Mouse (Mus musculus): ENCODE measurements around the gene Tanc2.

The Tanc2 gene

DNA sequence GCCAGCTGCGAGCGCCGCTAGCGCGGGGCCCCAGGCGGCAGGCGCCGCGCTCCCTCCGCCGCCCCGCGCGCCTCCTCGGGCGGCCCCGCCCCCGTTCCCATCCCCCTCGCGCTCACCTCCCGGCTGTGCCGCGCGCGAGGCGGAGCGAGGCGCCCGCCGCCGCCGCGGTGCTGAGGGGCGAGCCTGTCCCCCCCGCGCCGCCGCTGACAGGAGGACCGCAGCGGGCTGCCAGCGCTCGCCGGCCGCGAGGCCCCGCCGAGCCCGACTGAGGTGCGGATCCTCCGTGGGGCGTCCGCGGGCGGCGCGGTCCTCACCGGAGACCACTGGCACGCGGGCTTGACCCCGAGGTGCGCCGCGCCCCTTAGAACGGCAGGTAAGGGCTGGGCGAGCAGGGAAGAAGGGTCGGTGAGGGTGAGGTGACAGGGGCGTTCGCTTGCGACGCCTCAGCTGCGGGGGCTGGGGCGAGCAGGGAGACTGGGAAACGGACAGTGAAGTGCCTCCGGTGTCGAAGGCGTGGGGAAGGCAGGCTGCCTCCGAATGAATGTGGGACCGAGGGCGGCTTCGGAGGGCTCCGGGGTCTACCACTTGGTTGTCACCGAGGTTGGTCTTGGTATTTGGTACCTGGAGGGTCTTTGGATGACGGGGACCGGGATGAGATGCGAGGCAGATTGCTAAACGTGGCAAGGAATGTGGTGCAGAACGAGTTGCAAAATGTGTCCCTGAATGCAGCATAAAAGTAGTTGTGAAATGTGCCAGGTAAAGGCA, at the start of gene Tanc2:
Tanc2 (plus strand) TSS at position 110 of the 765 bp plus-strand sequence.
- DNase-seq (ENCODE audit: low read depth), result peak; percentile 21

DNA sequence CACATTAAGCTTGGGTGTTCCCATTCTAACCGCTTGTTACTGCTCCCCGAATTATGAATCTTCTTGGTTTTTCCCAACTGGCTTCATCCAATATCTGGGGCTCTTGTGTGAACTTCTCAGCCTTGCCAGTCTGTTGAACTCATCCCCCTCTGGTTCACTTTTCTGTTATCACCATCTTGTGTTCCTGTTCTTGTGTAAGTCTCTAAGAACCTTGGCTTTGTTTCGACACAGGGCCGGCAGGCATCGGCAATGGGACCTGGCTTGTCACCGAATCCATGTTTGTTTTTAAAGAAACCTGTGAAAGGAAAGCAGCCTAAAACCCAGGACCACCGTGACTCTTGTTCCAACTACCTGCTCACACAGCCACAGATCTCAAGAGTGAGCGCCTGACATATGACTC, 49.0 kb upstream of the Tanc2 start:
- DNase-seq (ENCODE audit: low read depth), result no peak

DNA sequence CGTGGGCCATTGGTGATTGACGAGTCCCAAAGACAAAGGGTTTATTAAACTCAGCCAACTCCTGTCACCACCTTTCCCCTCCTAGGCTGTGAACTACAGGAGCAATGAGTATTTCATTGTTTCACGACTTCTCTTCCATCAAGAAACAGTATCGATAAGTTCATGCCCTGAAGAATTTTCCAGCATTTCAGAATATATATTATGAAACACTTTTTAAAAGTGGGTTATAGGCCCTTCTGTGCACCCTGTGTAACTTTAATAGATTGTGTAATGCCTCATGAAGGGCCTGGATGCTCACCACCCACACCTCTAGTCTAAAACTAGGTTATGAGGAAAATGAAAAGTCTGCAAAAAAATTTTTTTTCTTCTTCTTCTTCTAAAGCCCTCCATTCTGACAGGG, 48.4 kb upstream of the Tanc2 start:
- DNase-seq (ENCODE audit: low read depth), result no peak

DNA sequence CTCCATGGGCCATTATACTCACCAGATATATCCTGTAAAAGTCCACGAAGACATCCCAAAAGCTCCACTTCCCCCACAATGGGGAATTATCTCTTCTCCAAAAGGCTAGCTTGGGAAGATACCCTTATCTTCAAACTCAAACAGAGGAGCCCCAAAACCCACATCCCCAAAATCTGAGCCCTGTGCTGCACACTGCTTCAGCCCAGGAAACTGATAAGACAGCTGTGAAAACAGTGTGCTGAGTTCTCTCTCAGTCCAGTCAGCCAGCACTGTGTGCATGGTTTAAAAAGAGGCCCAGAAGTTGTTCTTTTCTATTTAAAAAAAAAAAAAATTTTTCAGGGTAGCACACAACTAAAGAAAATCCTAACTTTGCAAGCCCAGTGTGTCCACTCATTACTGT, 47.7 kb upstream of the Tanc2 start:
- no peak for DNase-seq (ENCODE audit: low read depth)

DNA sequence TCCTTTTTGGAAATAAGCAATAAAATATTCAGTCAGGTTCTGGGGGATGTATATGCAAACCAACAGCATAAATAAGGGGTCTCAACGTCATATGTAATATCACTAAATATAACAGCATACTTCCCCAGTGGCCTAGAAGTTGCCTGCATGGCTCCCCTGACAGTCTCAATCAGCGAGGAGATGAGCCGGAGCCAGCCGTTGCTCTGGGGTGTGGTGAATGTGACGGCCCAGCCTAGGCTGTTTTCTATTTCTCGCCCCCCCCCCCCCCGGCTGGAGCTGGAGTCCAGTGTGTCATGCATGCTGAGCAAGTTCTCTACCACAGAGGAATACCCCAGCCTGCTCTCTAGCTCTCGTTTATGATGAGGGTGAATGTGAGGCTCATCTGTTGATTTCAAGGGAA, 44.0 kb upstream of the Tanc2 start:
- DNase-seq (ENCODE audit: low read depth), result no peak

DNA sequence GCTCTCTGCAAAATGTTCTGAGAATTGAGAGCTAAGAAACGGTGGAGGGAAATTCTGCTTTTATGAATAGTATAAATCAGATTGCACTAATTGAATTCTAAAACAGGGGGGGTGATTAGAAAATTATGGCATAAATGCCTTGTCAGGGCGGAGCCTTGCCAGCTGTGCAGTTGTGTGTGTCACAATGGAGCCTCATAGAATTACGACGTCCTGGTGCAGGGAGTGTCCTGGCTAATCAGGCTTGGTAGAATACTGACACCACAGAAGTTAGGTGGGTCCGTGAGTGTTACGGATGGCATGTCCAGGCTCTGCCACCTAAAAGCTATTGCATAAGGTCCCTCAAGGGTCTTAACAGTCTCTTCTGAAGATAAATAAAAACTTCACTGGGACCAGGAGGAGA, 43.4 kb upstream of the Tanc2 start:
- DNase-seq (ENCODE audit: low read depth), result no peak

DNA sequence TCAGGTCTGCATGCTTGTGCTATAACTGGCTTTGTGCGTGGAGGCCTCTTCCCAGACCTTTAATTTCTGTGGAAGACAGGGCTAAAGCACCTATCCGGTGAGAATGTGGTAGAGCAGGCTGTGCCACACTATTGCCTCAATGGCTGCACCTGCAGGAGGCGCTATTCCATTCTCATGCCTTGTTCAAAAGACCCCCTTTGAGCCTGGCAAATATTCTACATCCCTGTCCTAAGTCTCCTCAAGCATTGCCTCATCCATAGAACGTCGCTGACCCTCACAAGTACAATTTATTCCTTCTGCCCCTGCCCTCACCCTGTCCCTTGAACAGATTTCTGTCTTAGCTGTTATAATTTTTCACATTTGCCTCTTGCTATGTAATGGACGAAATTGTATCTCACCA, 41.4 kb upstream of the Tanc2 start:
- DNase-seq (ENCODE audit: low read depth), result peak; percentile 4

DNA sequence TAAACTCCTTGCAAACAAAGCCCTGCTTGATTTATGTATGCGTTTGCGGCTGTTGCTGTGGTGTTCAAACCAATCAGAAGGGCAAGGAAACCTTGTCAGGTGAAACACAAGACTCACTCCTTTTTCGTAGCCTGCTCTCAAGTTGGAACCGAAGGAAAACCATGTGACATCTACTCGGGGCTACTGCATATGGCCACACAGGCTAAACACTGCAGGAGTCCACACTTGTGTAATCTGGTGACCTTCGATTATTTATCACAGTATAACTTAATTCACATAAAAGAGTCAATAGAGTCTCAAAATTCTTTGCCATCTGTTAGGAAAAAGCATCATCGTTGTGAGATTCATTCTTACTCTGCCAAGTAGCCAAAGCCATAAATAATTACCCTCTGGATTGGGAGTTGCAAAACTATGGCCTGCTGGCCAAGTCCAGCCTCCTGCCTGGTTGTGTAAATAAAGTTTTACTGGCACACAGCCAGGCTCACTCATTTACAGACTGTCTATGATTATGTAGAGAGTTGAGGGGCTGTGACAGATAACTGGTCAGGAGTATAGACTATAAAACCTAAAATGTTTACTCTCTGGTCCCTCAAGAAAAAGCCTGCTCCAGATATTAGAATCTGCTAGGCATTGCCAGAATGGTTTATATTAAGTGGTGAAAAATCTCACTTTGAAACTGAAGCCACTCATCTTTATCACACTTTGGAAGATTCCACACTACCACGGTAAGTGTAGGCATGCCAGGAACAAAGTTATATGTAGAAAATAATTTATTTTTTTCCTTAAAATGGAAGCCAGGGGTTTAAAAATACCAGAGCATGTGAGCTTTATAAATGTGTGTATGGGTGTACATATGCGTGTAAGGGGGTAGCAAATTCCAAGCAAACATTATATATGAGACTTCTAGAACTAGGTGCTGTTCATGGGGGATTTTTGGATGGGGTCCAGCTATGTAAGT, 40.3 kb upstream of the Tanc2 start:
- no peak for DNase-seq (ENCODE audit: low read depth)

DNA sequence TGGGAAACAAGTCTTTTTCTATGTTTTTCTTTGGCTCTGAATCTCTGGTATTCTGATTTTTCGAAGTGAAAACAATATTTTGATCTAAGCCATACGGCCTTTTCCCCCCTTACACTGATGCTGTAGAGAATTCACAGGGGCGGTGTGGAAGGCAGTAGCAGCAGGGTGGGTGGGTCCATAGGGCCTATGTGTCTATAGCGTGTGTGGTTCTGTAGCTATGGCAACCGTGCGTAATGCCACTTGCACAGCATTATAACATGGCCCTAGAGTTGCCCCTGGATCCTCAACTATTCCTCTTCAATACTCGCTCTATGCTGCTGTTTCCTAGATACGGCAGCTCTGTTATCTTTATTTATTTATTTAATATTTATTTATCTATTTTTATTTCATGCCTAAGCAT, 32.5 kb upstream of the Tanc2 start:
- DNase-seq (ENCODE audit: low read depth), result no peak

DNA sequence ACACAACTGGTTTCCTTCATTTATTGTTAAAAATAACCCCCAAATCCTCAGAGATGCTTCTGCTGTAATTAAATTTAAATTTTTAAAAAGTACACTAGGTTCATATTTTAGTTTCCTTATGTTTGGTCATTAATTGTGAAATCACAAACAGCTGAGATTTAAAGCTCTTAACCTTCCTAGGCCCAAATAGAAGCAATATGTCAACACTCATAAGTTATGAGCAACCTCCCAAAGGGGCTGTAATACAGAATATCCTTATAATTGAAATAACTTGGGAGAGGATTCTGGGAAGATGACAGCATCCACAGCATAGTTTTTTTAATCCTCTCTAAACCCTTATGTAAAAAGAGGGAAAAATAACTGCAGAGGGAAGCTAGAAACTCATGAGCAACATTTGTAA, 31.7 kb upstream of the Tanc2 start:
- DNase-seq (ENCODE audit: low read depth), result no peak

DNA sequence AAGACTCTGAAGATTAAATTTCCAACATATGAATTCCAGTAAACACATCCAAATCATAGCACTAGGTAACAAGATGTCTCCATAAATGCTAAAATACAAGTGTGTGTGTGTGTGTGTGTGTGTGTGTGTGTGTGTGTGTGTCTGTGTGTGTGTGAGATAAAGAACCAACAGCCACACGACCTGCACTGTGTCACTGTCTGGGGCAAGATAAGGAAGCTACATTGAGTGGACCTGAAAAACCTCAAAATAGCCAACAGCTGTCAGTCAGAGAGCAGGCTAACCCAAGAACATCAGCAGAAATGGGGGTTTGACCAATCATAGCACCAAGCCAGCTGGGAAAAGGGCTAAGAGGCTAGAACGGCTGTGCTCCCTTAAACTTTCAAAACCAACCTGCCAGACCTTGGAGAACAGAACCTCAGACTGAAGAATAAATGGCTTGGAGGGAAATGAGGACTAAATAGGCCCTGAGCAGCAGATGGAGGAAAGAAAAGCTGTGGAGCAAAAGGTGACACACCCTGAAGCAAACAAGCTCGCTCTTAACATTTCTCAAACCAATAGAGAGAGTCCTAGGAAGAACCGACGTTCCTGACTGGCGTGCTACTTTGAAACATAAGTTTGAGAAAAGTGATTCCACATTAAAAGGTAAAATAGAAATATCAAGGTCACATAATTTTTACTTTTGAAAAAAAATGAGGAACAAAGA, 30.8 kb upstream of the Tanc2 start:
- peak; percentile 9 for DNase-seq (ENCODE audit: low read depth)

DNA sequence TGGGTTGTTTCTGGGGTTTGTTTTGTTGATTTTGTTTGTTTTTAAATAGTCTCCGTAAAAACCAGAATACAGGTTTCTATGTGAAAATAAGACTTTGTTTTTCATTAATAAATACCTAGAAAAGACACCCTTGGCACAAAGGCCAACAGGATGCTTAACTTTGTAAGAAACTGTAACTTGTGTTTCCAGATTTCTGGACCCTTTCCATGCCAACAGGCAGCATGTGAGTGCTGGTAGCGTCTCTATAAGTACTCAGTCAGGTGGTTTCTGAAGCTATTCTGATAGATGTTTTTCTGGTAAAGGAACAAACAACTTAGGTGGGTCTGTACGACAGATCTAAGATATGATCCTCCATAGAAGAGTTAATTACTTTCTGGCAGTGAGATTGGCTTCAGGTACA, 26.2 kb upstream of the Tanc2 start:
- no peak for DNase-seq (ENCODE audit: low read depth)

DNA sequence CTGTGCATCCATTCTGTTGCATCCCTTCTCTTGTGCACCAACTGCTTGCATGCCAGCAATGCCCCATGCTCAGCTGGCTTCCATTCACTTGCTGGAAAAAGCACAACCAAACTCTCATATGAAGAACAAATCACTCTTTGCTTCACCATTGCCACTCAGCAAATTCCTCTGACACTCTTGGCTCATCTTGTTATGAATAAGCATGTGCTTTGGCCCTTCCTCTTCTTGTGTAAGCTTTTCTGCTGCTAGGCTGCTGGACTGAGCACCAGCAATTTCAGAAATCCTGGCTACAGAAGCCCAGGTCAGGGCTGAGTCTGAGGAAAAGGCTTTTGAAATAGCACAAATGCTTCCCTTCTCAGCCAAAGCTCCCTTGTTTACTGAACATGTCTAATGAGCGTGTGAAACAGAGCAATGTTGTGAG, 22.6 kb upstream of the Tanc2 start:
- DNase-seq (ENCODE audit: low read depth), result no peak

DNA sequence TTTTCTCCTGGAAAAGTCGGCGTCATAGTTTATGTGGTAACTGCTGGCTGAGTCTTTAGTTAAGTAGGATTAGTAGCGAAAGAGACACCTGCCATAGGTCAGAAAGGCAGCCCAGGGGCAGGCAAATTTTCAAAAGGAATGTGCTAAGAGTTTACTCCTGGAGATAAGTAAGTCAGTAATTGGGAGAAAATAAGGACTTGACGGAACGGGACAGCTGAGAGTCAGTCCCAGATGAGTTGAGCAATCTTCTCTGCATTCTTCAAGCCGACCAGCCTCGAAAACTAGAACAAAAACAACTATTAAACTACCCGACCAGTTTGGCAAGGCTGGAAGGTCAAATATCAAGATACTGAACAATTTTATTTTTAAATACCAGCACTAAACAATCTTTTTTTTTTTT, 17.8 kb upstream of the Tanc2 start:
- DNase-seq (ENCODE audit: low read depth), result no peak

DNA sequence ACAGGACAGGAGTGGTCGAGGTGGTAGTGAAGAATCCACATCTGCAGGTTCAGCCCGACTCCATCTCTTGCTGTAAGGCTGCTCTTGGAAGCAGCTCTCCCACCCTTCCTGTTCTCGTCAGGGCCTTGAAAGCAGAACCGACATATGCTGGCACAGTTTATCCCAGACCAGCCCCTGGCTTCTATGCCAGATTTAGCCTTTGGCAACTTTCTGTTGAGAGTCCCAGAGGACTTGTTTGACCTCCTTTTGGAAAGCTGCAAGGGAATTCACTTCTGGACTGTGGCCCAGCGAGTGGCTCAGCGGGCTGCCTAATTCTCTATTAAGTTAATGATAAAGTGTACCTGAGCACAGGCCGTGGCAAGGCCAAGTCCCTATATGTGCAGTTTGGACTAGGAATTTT, 15.5 kb upstream of the Tanc2 start:
- no peak for DNase-seq (ENCODE audit: low read depth)

DNA sequence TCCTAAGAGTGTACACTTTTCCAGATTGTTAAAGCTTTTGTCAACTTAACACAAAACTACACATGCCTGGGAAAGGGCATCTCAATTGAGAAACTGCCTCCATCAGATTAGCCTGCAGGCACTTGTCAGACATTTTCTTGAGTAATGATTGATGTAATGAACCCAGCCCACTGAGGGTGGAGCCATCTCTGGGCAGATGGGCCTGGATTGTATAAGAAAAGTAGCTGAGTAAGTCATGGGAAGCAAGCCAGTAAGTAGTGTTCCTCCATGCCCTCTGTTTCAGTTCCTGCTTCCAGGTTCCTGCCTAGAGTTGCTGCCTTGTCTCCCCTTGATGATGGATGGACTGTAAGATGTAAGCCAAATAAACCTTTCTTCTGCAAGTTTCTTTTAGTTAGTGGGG, 12.6 kb upstream of the Tanc2 start:
- no peak for DNase-seq (ENCODE audit: low read depth)

DNA sequence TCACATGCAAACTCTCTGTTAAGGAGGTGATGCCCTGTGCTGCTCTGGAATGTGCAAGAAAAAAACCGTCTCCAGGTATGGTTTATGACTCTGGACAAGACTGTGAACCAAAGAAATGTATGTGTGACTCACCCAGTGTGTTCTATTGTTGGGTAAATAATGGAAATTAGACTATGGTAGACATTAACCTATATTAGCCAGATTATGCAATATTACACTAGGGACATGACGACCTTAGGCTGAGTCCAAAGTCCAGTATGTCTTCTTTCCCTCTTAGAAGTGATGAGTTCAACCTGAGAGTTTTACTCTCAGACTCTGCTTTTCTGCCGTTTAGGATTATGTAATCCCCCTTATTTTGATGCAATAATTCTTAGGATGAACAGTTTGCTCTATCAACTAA, 7.8 kb upstream of the Tanc2 start:
- no peak for DNase-seq (ENCODE audit: low read depth)

DNA sequence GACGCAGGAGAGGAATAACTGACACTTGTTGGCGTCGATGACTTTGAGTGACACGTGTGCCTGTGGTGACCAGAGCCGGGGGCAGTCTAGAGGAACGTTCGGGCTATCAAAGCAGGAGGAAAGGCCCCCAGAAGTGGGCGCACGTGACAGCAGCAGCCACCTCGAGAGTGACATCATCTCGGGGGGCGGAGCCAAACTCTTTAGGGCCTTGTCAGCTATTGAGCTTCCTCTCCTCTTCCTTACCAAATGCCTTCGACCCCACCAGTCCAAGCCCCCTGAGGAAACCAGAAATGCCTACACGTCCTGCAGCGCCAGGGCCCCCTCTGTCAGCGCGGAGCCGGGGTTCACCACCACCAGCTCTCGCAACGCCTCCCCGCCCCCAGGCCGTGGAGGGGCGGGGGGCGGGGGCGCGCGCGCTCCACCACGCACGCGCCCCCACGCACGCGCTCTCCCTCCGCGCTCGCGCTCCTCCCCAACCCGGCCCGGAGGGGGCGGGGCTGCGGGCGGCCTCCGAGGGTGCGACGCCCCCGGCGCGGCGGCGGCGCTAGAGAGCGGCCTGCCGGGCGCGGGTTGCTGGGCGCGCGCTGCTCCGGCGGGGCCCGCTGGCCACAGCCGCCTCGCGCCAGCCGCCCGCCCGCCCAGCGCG, 432 bp upstream of the Tanc2 start:
- peak; percentile 72 for DNase-seq (ENCODE audit: low read depth)

DNA sequence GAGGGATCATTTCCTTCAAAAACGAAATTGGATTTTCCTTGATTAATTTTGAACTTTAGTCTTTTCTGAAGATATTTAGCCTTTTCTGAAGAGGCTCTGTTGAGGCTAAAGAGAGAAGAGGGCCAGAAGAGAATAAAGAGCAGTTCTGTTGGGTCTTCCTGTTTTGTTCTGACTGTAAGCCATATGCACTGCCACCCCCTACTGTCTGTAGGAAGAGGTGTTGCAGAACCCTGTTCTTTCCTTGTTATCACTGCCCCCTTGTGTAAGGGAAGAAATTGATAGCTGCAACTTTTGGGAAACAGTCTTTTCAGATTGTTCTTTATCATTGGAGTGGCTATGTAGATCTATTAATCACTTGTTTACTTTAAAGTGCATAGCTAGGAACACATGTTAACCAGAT, 2.1 kb downstream of the Tanc2 start:
- DNase-seq (ENCODE audit: low read depth), result peak; percentile 38

DNA sequence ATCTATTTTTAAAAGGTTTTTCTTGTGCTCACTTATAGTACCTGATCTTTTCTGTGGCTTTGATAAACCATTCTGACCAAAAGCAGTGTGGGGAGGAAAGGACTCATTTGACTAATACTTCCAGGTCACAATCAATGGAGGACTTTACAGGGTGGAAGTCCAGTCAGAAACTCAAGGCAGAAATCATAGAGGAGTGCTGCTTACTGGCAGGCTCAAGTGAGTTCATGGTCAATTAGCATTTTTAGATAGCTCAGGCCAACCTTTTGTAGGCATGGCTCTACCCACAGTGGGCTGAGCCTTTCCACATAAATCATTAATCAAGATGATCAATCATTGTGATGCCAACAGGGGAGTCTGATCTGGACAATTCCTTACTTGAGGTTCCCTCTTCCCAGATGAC, 12.4 kb downstream of the Tanc2 start:
- no peak for DNase-seq (ENCODE audit: low read depth)

DNA sequence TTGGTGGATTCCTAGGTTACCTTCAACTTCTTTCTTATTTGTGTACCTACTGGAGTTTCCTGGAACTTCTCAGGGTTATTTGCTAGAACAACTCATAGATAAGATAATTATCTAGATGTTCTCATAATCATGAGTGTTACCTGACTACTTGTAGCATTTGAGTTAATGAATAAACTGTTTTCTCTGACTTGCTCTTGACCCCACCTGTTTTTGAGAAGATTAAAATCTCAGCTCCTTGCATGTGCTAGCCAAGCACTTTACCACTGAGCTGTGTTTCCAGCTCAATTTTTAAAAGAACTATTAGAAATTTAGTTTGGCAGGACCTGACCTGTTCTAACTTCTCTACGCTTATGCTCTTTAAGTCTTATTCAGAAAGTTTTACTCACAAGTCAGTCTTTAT, 36.4 kb downstream of the Tanc2 start:
- DNase-seq (ENCODE audit: low read depth), result no peak

DNA sequence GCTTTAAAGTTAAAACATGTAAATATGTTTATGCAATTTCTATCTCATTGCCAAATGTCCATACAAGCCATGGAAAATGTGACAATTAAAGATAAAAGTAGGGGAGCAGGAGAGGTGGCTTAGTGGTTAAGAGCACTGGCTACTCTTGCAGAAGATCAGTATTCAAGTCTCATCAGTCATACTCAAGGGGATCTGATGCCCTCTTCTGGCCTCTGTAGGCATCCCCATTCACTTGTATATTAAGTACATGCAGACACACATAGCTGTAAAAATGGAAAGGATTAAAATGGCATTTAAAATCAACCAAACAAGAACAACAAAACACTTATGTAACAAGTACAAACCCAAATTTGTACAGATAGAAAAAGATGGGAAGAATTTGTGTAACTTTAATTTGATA, 54.2 kb downstream of the Tanc2 start:
- DNase-seq (ENCODE audit: low read depth), result no peak
